ENCODE assay signal across 18 mouse cellular contexts in genomic region chr10:116568539-116568938, GRCm38 (mm10). TPM values are rescaled to one million over a fixed set of nuclear protein-coding genes. Genes with fewer than 3 reads are reported as not detected.
DNase-seq lines count a peak whose midpoint lies in the region; ATAC-seq and TF ChIP-seq lines count a peak whose summit lies in the region.
"Had no signal": no experiment of that assay in that cellular context is flagged by ENCODE, and none has a peak within 500 bp of the region (broad histone marks: within the 10 kb centered on the region; RNA-seq: fewer than 3 reads in every experiment).

No protein-coding gene starts in this region.

- no peak for TF ChIP-seq RAD21 in CH12.LX (IDR thresholded peaks at IDR 0.05; ENCODE audit: low read depth, low read length)

- H3K27me3 ChIP-seq in CH12.LX (replicated peaks): no peaks in the 10 kb centered on the region
- H3K27me3 ChIP-seq in forebrain, embryonic 16.5 days (replicated peaks; ENCODE audit: control insufficient read depth, insufficient read depth, low read length): no peaks in the 10 kb centered on the region
- H3K27me3 ChIP-seq: kidney, embryonic 15.5 days had no signal

- no peak overlapping the region for H3K4me3 ChIP-seq in CH12.LX (replicated peaks in 1 of 3; ENCODE audit: low read depth in 2 of 3, low read length in 2 of 3, poor library complexity in 1 of 3)
- H3K4me3 ChIP-seq in forebrain, embryonic 16.5 days (replicated peaks; ENCODE audit: low read length): no peak overlapping the region
- H3K4me3 ChIP-seq: kidney, embryonic 15.5 days; limb, embryonic 10.5 days had no signal

- DNase-seq in A20 (ENCODE audit: low read depth, low spot score) (peak; percentile 48), CH12.LX (ENCODE audit: extremely low read depth) (peak; percentile 47)
- DNase-seq in cerebellum, adult 8-10 months: peak; percentile 49
- peak; percentile 44 for DNase-seq in induced T-regulatory cell, adult 2 months (ENCODE audit: low read depth)
- no peak for DNase-seq in heart, postnatal 36 days
- no peak for DNase-seq in kidney, postnatal 14 days
- DNase-seq: gastrocnemius, postnatal 25 days; heart, postnatal 10 days; lung, adult 2 months; midbrain, embryonic 14.5 days; right cerebral cortex, adult 18-20 months had no signal

- H3K4me2 ChIP-seq in CH12.LX (ENCODE audit: insufficient read depth, low read depth, poor library complexity, severe bottlenecking): no peak overlapping the region
- H3K4me2 ChIP-seq in forebrain, embryonic 16.5 days (ENCODE audit: low read length): no peak overlapping the region
- H3K4me2 ChIP-seq: hindbrain, embryonic 14.5 days; kidney, embryonic 15.5 days; liver, embryonic 11.5 days had no signal

- dilution Hi-C loops in CH12.LX (cut with MboI; ENCODE audit: extremely low pct_ligation_motif_present, extremely low pct_unique_long_range_greater_than_20kb, low sequenced_read_pairs): no loop called here

- peaks cover 5 to 44% of the 10 kb centered on the region in 2 experiments; a peak in 3 of 4 replicates for H3K4me1 ChIP-seq in CH12.LX (ENCODE audit: control insufficient read depth in 1 of 2, insufficient read depth in 2 of 2)
- peaks cover 3% of the 10 kb centered on the region; the same call in 1 of the 2 replicates for H3K4me1 ChIP-seq in forebrain, embryonic 16.5 days (replicated peaks; ENCODE audit: control insufficient read depth, insufficient read depth, low read length)
- H3K4me1 ChIP-seq: kidney, embryonic 15.5 days; limb, embryonic 10.5 days had no signal

- intact Hi-C loops in heart, postnatal 36 days (cut with DNase I): no loop called here

- no peak for ATAC-seq in forebrain, embryonic 16.5 days
- ATAC-seq: intestine, embryonic 16.5 days had no signal

- peaks cover 0 to 4% of the 10 kb centered on the region in 2 experiments for H3K36me3 ChIP-seq in CH12.LX (replicated peaks in 1 of 2; ENCODE audit: control insufficient read depth in 1 of 2, insufficient read depth in 1 of 2, low read length in 1 of 2)
- no peaks in the 10 kb centered on the region for H3K36me3 ChIP-seq in forebrain, embryonic 16.5 days (ENCODE audit: control insufficient read depth, insufficient read depth)
- H3K36me3 ChIP-seq: kidney, embryonic 15.5 days had no signal

- no peak for TF ChIP-seq CTCF in CH12.LX (conservative IDR thresholded peaks at IDR 0.05 in 1 of 2, IDR thresholded peaks at IDR 0.05 in 1 of 2; ENCODE audit: low read depth in 2 of 2, low read length in 2 of 2)

- peaks cover 68% of the 10 kb centered on the region for H3K79me2 ChIP-seq in CH12.LX (replicated peaks; ENCODE audit: control insufficient read depth, extremely low read depth, insufficient read depth, poor library complexity, severe bottlenecking)

- in situ Hi-C loops in CH12.LX (cut with MboI; ENCODE audit: low pct_ligation_motif_present, low pct_unique_long_range_greater_than_20kb, low sequenced_read_pairs): no loop called here

- peak; percentile 50; the same call in 1 of the 2 replicates for TF ChIP-seq EP300 in CH12.LX (IDR thresholded peaks at IDR 0.05; ENCODE audit: low read length)

- no peaks in the 10 kb centered on the region for H3K9me3 ChIP-seq in CH12.LX (replicated peaks; ENCODE audit: low read length)
- no peaks in the 10 kb centered on the region for H3K9me3 ChIP-seq in forebrain, embryonic 16.5 days (ENCODE audit: control insufficient read depth, low read length)
- H3K9me3 ChIP-seq: kidney, embryonic 15.5 days; limb, embryonic 10.5 days had no signal

- H3K9ac ChIP-seq in CH12.LX (ENCODE audit: insufficient read depth, low read depth): no peak overlapping the region
- H3K9ac ChIP-seq in forebrain, embryonic 16.5 days (replicated peaks; ENCODE audit: low read depth, low read length): no peak overlapping the region
- H3K9ac ChIP-seq: hindbrain, embryonic 14.5 days; kidney, embryonic 15.5 days had no signal

- no peak overlapping the region for H3K27ac ChIP-seq in CH12.LX (ENCODE audit: insufficient read depth, low read depth)
- H3K27ac ChIP-seq in forebrain, embryonic 16.5 days (ENCODE audit: low read length): no peak overlapping the region
- H3K27ac ChIP-seq: hindbrain, embryonic 14.5 days; kidney, embryonic 15.5 days; limb, embryonic 10.5 days; macrophage had no signal

- WGBS in forebrain, embryonic 16.5 days: 71% methylated on average over 1 of the region's 1 CpGs

- TF ChIP-seq POLR2A in CH12.LX (IDR thresholded peaks at IDR 0.05; ENCODE audit: low read depth, low read length): no peak

TF ChIP-seq in CH12.LX, 34 proteins besides CTCF, POLR2A, EP300 and RAD21:
- TF ChIP-seq ZC3H11A (IDR thresholded peaks at IDR 0.05; ENCODE audit: low read depth, low read length) (no peak), USF2 (conservative IDR thresholded peaks at IDR 0.05; ENCODE audit: low read depth, low read length) (no peak), ZMIZ1 (IDR thresholded peaks at IDR 0.05; ENCODE audit: low read depth, low read length) (no peak), SMC3 (IDR thresholded peaks at IDR 0.05; ENCODE audit: low read depth, low read length) (no peak), ZNF384 (IDR thresholded peaks at IDR 0.05; ENCODE audit: low read depth, low read length) (no peak), KAT2A (IDR thresholded peaks at IDR 0.05; ENCODE audit: insufficient replicate concordance, low read length) (no peak), USF1 (IDR thresholded peaks at IDR 0.05; ENCODE audit: low read depth, low read length) (no peak), ETS1 (conservative IDR thresholded peaks at IDR 0.05; ENCODE audit: low read depth, low read length) (no peak)
TF ChIP-seq in CH12.LX: peak in this region for 0.

RNA-seq across cellular contexts. Expression of gene Cnot2, which starts 12.8 kb away (rescaled TPM):
- total RNA-seq in CH12.LX (2012; rRNA removed) (69.5 and 77.6 TPM in 2 replicates), CH12.LX (2014; rRNA removed) (150 and 155 TPM in 2 replicates)
- 92.2 and 97.0 TPM in 2 replicates for polyA plus RNA-seq in CH12.LX (2012; ENCODE audit: insufficient read length, low read depth)
- total RNA-seq in heart, postnatal 36 days (2021): 10 to 100 TPM; 37.3 to 41.9 TPM
- 116 and 137 TPM in 2 replicates for polyA plus RNA-seq in forebrain, embryonic 16.5 days (2015; fragmentation: Nextera tagmentation; extraction: Ambion mirVana)

Comparison
In these comparisons a context has a peak if more than half of its experiments do, and no peak if none do; other contexts are left out.
1. DNase-seq: peak in A20 (single experiment), CH12.LX (single experiment), cerebellum, adult 8-10 months (single experiment) and induced T-regulatory cell, adult 2 months (single experiment); none in heart, postnatal 36 days (0 of 2) and kidney, postnatal 14 days (single experiment).